Mouse (Mus musculus) mature B cell (primary cell): ENCODE measurements around the gene Reg3a.
"Not testable (repeated sequence)": the region's sequence is repeated elsewhere in the genome, so short reads cannot be mapped to it uniquely, and the experiment has no call there.

ENCODE experiments used
- in situ Hi-C: fragments of 300-500 bp; cut with MboI; formaldehyde crosslinking; loops from 2 replicates; pipeline ENCODE4 v1.14.3; 2019

Gene Reg3a

GRCm38 (mm10) chr6:78380409-78380808 lies at the start of gene Reg3a:
Gene Reg3a (plus strand): TSS chr6:78380709.
- in situ Hi-C loops = no loop called here

GRCm38 (mm10) chr6:78331919-78332569 lies 48.5 kb upstream of the Reg3a start:
- in situ Hi-C loops = no loop called here

- in situ Hi-C loops = no loop called here
These were observed 40.2 kb upstream of the Reg3a start for GRCm38 (mm10) chr6:78340296-78340695.

GRCm38 (mm10) chr6:78341689-78342088 lies 38.8 kb upstream of the Reg3a start:
- in situ Hi-C loops = no loop called here

DNA sequence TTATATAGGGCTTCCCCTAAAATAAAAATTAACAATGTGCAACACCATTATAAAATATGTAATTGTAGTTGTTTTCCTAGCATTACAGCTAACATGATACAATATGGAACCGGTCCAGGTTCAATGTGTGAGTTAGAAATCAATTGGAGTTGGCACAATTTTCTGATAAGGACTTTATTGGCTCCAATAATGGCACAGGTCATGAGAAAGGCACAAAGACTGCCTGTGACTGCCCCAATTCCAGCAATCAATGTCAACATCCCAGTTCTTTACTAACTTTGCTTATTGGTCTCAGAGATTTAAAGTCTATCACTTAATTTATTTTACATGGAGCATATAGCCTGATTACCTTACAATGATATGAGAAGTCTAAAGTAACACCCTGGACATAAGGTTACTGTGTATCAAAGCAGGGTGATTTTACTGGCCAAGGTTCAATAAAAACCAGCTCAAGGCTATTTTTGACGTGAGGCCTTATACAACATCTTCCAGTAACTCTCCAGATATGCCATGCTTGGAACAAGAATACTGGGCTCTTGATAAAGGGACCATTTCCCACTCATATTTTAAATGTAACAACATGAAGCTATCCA lies 18.4 kb upstream of the Reg3a start:
- in situ Hi-C loops = no loop called here

DNA sequence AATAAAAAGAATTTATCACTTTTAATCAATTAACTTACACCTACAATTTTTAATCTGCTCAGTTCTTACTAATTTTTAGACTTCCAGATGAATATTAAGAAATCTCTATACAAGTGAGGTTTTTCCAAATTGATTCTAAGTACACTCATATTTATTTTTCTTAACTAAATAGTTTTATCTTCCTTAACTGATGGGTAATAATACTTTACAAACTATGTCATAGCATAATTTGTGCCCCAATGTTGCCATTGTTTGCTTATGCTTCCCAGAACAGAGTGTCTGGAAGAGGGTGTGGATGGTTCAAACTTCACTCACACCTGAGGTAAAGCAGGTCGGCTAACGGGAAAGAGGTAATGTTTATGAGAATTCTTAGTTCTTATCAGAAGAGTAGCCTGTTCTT lies 10.2 kb upstream of the Reg3a start, which contains the start of gene Reg3b:
Gene Reg3b (plus strand): TSS at position 301 of the 400 bp plus-strand sequence.
- in situ Hi-C loops = no loop called here

DNA sequence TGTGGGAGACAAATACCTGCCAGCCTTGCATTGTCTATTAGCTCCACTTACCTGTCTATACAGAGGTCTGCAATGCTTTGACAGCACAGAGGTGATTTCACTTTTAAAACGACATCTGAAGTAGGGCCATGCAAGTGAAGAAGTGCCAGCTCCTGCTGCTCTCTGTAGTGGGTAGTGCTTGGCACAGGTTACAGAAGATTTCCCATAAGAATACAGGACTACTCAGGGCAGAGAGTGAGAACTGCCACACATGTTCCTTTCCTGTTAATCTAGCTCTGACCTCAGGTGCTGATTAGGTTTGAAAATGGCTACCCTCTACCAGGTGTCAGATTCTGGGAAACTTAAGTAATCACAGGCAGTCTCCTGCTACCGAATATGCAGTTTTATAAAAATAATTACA lies 1.7 kb upstream of the Reg3a start, which contains the start of gene Reg3d:
Gene Reg3d (minus strand): TSS at position 101 of the 400 bp plus-strand sequence.
- in situ Hi-C loops = no loop called here

DNA sequence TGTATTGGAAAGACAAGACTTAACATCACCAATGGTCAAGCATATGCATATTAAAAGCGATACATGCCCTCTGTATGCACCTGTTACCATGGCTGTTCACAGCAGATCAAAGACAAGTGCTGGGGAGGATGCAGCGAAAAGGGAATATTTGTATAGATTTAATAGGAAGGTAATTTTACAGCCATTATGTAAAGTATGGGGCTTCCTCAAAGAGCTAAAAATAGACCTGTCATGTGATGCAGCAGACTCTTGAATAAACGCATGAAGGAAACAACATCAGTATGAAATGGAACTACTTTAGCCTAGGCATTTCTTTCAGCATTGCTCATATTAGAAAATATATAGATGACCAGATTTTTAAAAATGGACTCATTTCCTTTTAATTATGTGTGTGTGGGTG lies 5.1 kb downstream of the Reg3a start:
- in situ Hi-C loops = no loop called here

GRCm38 (mm10) chr6:78395323-78395722 lies 14.8 kb downstream of the Reg3a start, which contains the start of gene Reg2:
Gene Reg2 (plus strand): TSS chr6:78395623.
- in situ Hi-C loops = not testable (repeated sequence)

DNA sequence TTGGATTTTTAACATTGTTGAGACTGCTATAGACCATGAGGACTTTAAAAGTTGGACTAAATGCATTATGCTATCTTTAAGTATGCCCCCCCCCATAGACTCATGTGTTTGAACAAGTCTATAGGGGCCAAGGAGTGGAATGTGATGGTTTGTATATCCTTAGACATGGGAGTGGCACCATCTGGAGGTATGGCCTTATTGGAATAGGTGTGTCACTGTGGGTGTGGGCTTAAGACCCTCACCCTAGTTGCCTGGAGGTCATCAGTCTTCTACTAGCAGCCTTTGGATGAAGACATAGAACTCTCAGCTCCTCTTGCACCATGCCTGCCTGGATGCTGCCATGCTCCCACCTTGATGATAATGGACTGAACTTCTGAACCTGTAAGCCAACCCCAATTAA lies 41.9 kb downstream of the Reg3a start, which contains the start of gene Reg1:
Gene Reg1 (plus strand): TSS at position 301 of the 400 bp plus-strand sequence.
- in situ Hi-C loops = not testable (repeated sequence)

- in situ Hi-C loops = no loop called here
These were observed 45.0 kb downstream of the Reg3a start for GRCm38 (mm10) chr6:78425497-78425896.
